Mouse (Mus musculus): Measurements from ENCODE around the gene Nrn1l. TPM values are rescaled to one million over a fixed set of nuclear protein-coding genes. Genes with fewer than 3 reads are reported as not detected.

Gene Nrn1l
- polyA plus RNA-seq, 1 experiment from 2014 or later = 0.99 TPM

GRCm38 (mm10) chr8:105855248-105856167, 37.9 kb upstream of the Nrn1l start:
- peak; percentile 15 for ATAC-seq (ENCODE audit: low read depth)
- Histone ChIP-seq H3K36me3 (ENCODE audit: control insufficient read depth, insufficient read depth, low read length) (no peaks in the 10 kb centered on the region), H3K9me3 (ENCODE audit: control insufficient read depth, low read length) (no peaks in the 10 kb centered on the region)

GRCm38 (mm10) chr8:105856168-105856835, 37.1 kb upstream of the Nrn1l start:
- H3K4me1 ChIP-seq (ENCODE audit: control insufficient read depth, insufficient read depth, low read length) = peaks cover 32% of the 10 kb centered on the region
- no peaks in the 10 kb centered on the region for H3K9me3 ChIP-seq (ENCODE audit: control insufficient read depth, low read length)
- WGBS = 23% methylated on average over 15 of the region's 15 CpGs
- peak overlapping the region; percentile 78 for H3K4me3 ChIP-seq (ENCODE audit: low read depth, low read length)
- no peaks in the 10 kb centered on the region for H3K36me3 ChIP-seq (ENCODE audit: control insufficient read depth, insufficient read depth, low read length)
- no peaks in the 10 kb centered on the region for H3K27me3 ChIP-seq (ENCODE audit: control insufficient read depth, insufficient read depth, low read length)
- H3K27ac ChIP-seq (ENCODE audit: low read depth, low read length) = peak overlapping the region; percentile 75
- peak overlapping the region; percentile 69 for H3K9ac ChIP-seq (replicated peaks; ENCODE audit: low read depth, low read length)
- no peak for ATAC-seq (ENCODE audit: low read depth)
- peak overlapping the region; percentile 98 for H3K4me2 ChIP-seq (ENCODE audit: low read depth, low read length)

More at GRCm38 (mm10) chr8:105855248-105856167, 37.9 kb upstream of the Nrn1l start:
- Histone ChIP-seq H3K9ac (replicated peaks; ENCODE audit: low read depth, low read length) (peak overlapping the region; percentile 69), H3K4me3 (ENCODE audit: low read depth, low read length) (peak overlapping the region; percentile 78), H3K27ac (ENCODE audit: low read depth, low read length) (peak overlapping the region; percentile 75), H3K27me3 (ENCODE audit: control insufficient read depth, insufficient read depth, low read length) (no peaks in the 10 kb centered on the region), H3K4me2 (ENCODE audit: low read depth, low read length) (peak overlapping the region; percentile 98), H3K4me1 (ENCODE audit: control insufficient read depth, insufficient read depth, low read length) (peaks cover 34% of the 10 kb centered on the region)
- WGBS = under 1% methylated on average over 71 of the region's 71 CpGs

- H3K4me1 ChIP-seq (ENCODE audit: control insufficient read depth, insufficient read depth, low read length) = peaks cover 44% of the 10 kb centered on the region
- 90% methylated on average over 5 of the region's 5 CpGs for WGBS
- H3K9ac ChIP-seq (replicated peaks; ENCODE audit: low read depth, low read length) = no peak overlapping the region
- no peaks in the 10 kb centered on the region for H3K9me3 ChIP-seq (ENCODE audit: control insufficient read depth, low read length)
- no peaks in the 10 kb centered on the region for H3K27me3 ChIP-seq (ENCODE audit: control insufficient read depth, insufficient read depth, low read length)
- H3K27ac ChIP-seq (ENCODE audit: low read depth, low read length) = no peak overlapping the region
- H3K4me2 ChIP-seq (ENCODE audit: low read depth, low read length) = no peak overlapping the region
- no peaks in the 10 kb centered on the region for H3K36me3 ChIP-seq (ENCODE audit: control insufficient read depth, insufficient read depth, low read length)
- no peak overlapping the region for H3K4me3 ChIP-seq (ENCODE audit: low read depth, low read length)
- no peak for ATAC-seq (ENCODE audit: low read depth)
Observed at GRCm38 (mm10) chr8:105858495-105858894, 34.9 kb upstream of the Nrn1l start.

- no peak for ATAC-seq (ENCODE audit: low read depth)
- no peaks in the 10 kb centered on the region for H3K27me3 ChIP-seq (ENCODE audit: control insufficient read depth, insufficient read depth, low read length)
- H3K27ac ChIP-seq (ENCODE audit: low read depth, low read length) = no peak overlapping the region
- H3K9me3 ChIP-seq (ENCODE audit: control insufficient read depth, low read length) = no peaks in the 10 kb centered on the region
- no peaks in the 10 kb centered on the region for H3K36me3 ChIP-seq (ENCODE audit: control insufficient read depth, insufficient read depth, low read length)
- H3K9ac ChIP-seq (replicated peaks; ENCODE audit: low read depth, low read length) = no peak overlapping the region
- peaks cover 45% of the 10 kb centered on the region for H3K4me1 ChIP-seq (ENCODE audit: control insufficient read depth, insufficient read depth, low read length)
- H3K4me3 ChIP-seq (ENCODE audit: low read depth, low read length) = no peak overlapping the region
- WGBS = 80% methylated on average over 5 of the region's 5 CpGs
- H3K4me2 ChIP-seq (ENCODE audit: low read depth, low read length) = no peak overlapping the region
Observed at GRCm38 (mm10) chr8:105859314-105859713, 34.1 kb upstream of the Nrn1l start.

GRCm38 (mm10) chr8:105860143-105860981, 33.0 kb upstream of the Nrn1l start, which contains the start of gene Nutf2:
Gene Nutf2 (plus strand): TSS chr8:105860580.
- Histone ChIP-seq H3K36me3 (ENCODE audit: control insufficient read depth, insufficient read depth, low read length) (no peaks in the 10 kb centered on the region), H3K4me3 (ENCODE audit: low read depth, low read length) (peak within 1 kb of the TSS; percentile 90), H3K27ac (ENCODE audit: low read depth, low read length) (peak within 1 kb of the TSS; percentile 74), H3K4me1 (ENCODE audit: control insufficient read depth, insufficient read depth, low read length) (peaks cover 44% of the 10 kb centered on the region), H3K4me2 (ENCODE audit: low read depth, low read length) (peak within 1 kb of the TSS; percentile 87), H3K9me3 (ENCODE audit: control insufficient read depth, low read length) (no peaks in the 10 kb centered on the region), H3K9ac (replicated peaks; ENCODE audit: low read depth, low read length) (peak within 1 kb of the TSS; percentile 75), H3K27me3 (ENCODE audit: control insufficient read depth, insufficient read depth, low read length) (no peaks in the 10 kb centered on the region)
- under 1% methylated on average over 57 of the region's 59 CpGs for WGBS
- ATAC-seq (ENCODE audit: low read depth) = peak; percentile 97

GRCm38 (mm10) chr8:105861951-105862350, 31.4 kb upstream of the Nrn1l start:
- H3K4me2 ChIP-seq (ENCODE audit: low read depth, low read length) = peak overlapping the region; percentile 87
- peaks cover 5% of the 10 kb centered on the region for H3K36me3 ChIP-seq (ENCODE audit: control insufficient read depth, insufficient read depth, low read length)
- peaks cover 32% of the 10 kb centered on the region for H3K4me1 ChIP-seq (ENCODE audit: control insufficient read depth, insufficient read depth, low read length)
- WGBS = 0% methylated on average over 1 of the region's 1 CpGs
- H3K4me3 ChIP-seq (ENCODE audit: low read depth, low read length) = peak overlapping the region; percentile 90
- H3K9ac ChIP-seq (replicated peaks; ENCODE audit: low read depth, low read length) = peak overlapping the region; percentile 75
- no peaks in the 10 kb centered on the region for H3K27me3 ChIP-seq (ENCODE audit: control insufficient read depth, insufficient read depth, low read length)
- no peak for ATAC-seq (ENCODE audit: low read depth)
- no peaks in the 10 kb centered on the region for H3K9me3 ChIP-seq (ENCODE audit: control insufficient read depth, low read length)
- H3K27ac ChIP-seq (ENCODE audit: low read depth, low read length) = no peak overlapping the region

GRCm38 (mm10) chr8:105866364-105867029, 26.9 kb upstream of the Nrn1l start:
- WGBS = 90% methylated on average over 6 of the region's 6 CpGs
- peaks cover 13% of the 10 kb centered on the region for H3K4me1 ChIP-seq (ENCODE audit: control insufficient read depth, insufficient read depth, low read length)
- no peak overlapping the region for H3K9ac ChIP-seq (replicated peaks; ENCODE audit: low read depth, low read length)
- H3K9me3 ChIP-seq (ENCODE audit: control insufficient read depth, low read length) = no peaks in the 10 kb centered on the region
- no peaks in the 10 kb centered on the region for H3K27me3 ChIP-seq (ENCODE audit: control insufficient read depth, insufficient read depth, low read length)
- H3K27ac ChIP-seq (ENCODE audit: low read depth, low read length) = no peak overlapping the region
- no peak for ATAC-seq (ENCODE audit: low read depth)
- peaks cover 17% of the 10 kb centered on the region for H3K36me3 ChIP-seq (ENCODE audit: control insufficient read depth, insufficient read depth, low read length)
- H3K4me3 ChIP-seq (ENCODE audit: low read depth, low read length) = no peak overlapping the region
- no peak overlapping the region for H3K4me2 ChIP-seq (ENCODE audit: low read depth, low read length)

- Histone ChIP-seq H3K4me1 (ENCODE audit: control insufficient read depth, insufficient read depth, low read length) (no peaks in the 10 kb centered on the region), H3K36me3 (ENCODE audit: control insufficient read depth, insufficient read depth, low read length) (peaks cover 35% of the 10 kb centered on the region), H3K4me2 (ENCODE audit: low read depth, low read length) (no peak overlapping the region), H3K9me3 (ENCODE audit: control insufficient read depth, low read length) (no peaks in the 10 kb centered on the region), H3K27ac (ENCODE audit: low read depth, low read length) (no peak overlapping the region), H3K9ac (replicated peaks; ENCODE audit: low read depth, low read length) (no peak overlapping the region), H3K27me3 (ENCODE audit: control insufficient read depth, insufficient read depth, low read length) (no peaks in the 10 kb centered on the region), H3K4me3 (ENCODE audit: low read depth, low read length) (no peak overlapping the region)
- 83% methylated on average over 6 of the region's 6 CpGs for WGBS
- ATAC-seq (ENCODE audit: low read depth) = no peak
Observed at GRCm38 (mm10) chr8:105874301-105874700, 19.1 kb upstream of the Nrn1l start.

Data from neural tube, embryonic 14.5 days (tissue).